Mouse (Mus musculus): ENCODE measurements around the gene Ciart.
A peak's percentile ranks its signal among the peaks of the same experiment; 100 is the strongest.
"Not testable (repeated sequence)": the region's sequence is repeated elsewhere in the genome, so short reads cannot be mapped to it uniquely, and the experiment has no call there.

The Ciart gene

GRCm38 (mm10) chr3:95881979-95882815 is at the start of gene Ciart:
Ciart (minus strand) TSS chr3:95882251.
- peak; percentile 95 to 97 for DNase-seq (ENCODE audit: low spot score in 2 of 2)

- DNase-seq (ENCODE audit: low spot score in 2 of 2): no peak
These were observed 49.4 kb upstream of the Ciart start for GRCm38 (mm10) chr3:95931471-95931870.

GRCm38 (mm10) chr3:95930471-95930789 is 48.4 kb upstream of the Ciart start:
- DNase-seq (ENCODE audit: low spot score in 2 of 2): no peak

GRCm38 (mm10) chr3:95929581-95930470 is 47.8 kb upstream of the Ciart start:
- DNase-seq (ENCODE audit: low spot score in 2 of 2): peak in 1 of 2 experiments; percentile 33

- peak; percentile 96 for DNase-seq (ENCODE audit: low spot score in 2 of 2)
These were observed 46.8 kb upstream of the Ciart start, which contains the start of gene Anp32e for GRCm38 (mm10) chr3:95928658-95929503. Anp32e (plus strand) TSS chr3:95929246.

GRCm38 (mm10) chr3:95928261-95928657 is 46.2 kb upstream of the Ciart start:
- no peak for DNase-seq (ENCODE audit: low spot score in 2 of 2)

- no peak for DNase-seq (ENCODE audit: low spot score in 2 of 2)
These were observed 43.0 kb upstream of the Ciart start for GRCm38 (mm10) chr3:95925087-95925486.

- DNase-seq (ENCODE audit: low spot score in 2 of 2): no peak
These were observed 42.1 kb upstream of the Ciart start for GRCm38 (mm10) chr3:95924185-95924584.

GRCm38 (mm10) chr3:95923429-95923828 is 41.4 kb upstream of the Ciart start:
- DNase-seq (ENCODE audit: low spot score in 2 of 2): not testable (repeated sequence)

GRCm38 (mm10) chr3:95920532-95920931 is 38.5 kb upstream of the Ciart start:
- not testable (repeated sequence) for DNase-seq (ENCODE audit: low spot score in 2 of 2)

GRCm38 (mm10) chr3:95916760-95917159 is 34.7 kb upstream of the Ciart start:
- no peak for DNase-seq (ENCODE audit: low spot score in 2 of 2)

GRCm38 (mm10) chr3:95914706-95915105 is 32.7 kb upstream of the Ciart start:
- DNase-seq (ENCODE audit: low spot score in 2 of 2): no peak

GRCm38 (mm10) chr3:95907613-95908012 is 25.6 kb upstream of the Ciart start:
- DNase-seq (ENCODE audit: low spot score in 2 of 2): no peak

- DNase-seq (ENCODE audit: low spot score in 2 of 2): no peak
These were observed 24.8 kb upstream of the Ciart start for GRCm38 (mm10) chr3:95906860-95907259.

- no peak for DNase-seq (ENCODE audit: low spot score in 2 of 2)
These were observed 24.0 kb upstream of the Ciart start for GRCm38 (mm10) chr3:95905940-95906492.

GRCm38 (mm10) chr3:95905146-95905939 is 23.3 kb upstream of the Ciart start:
- no peak for DNase-seq (ENCODE audit: low spot score in 2 of 2)

- DNase-seq (ENCODE audit: low spot score in 2 of 2): no peak
These were observed 22.5 kb upstream of the Ciart start, which contains the start of gene Car14 for GRCm38 (mm10) chr3:95904568-95904967. Car14 (minus strand) TSS chr3:95904691.

GRCm38 (mm10) chr3:95903753-95904502 is 21.9 kb upstream of the Ciart start:
- DNase-seq (ENCODE audit: low spot score in 2 of 2): no peak

GRCm38 (mm10) chr3:95902643-95903042 is 20.6 kb upstream of the Ciart start:
- no peak for DNase-seq (ENCODE audit: low spot score in 2 of 2)

- no peak for DNase-seq (ENCODE audit: low spot score in 2 of 2)
These were observed 20.2 kb upstream of the Ciart start for GRCm38 (mm10) chr3:95902373-95902625.
